Mouse (Mus musculus) embryonic facial prominence, embryonic 11.5 days (tissue): Measurements from ENCODE around the gene Gm7714. TPM values are rescaled to one million over a fixed set of nuclear protein-coding genes. Genes with fewer than 3 reads are reported as not detected.
"Not testable (repeated sequence)": the region's sequence is repeated elsewhere in the genome, so short reads cannot be mapped to it uniquely, and the experiment has no call there.

Source experiments
- ATAC-seq: fragments of 200-750 bp; cut with Nextera tagmentation; replicated peaks from 2 replicates; pipeline ENCODE4 v1.8.0; 2017; ENCODE audit warnings: low read depth; ENCODE audit not compliant: insufficient number of reproducible peaks, low FRiP score, low TSS enrichment
- DNase-seq: peaks from one replicate; pipeline ENCODE4 v3.0.0-alpha.2; 2015; ENCODE audit warnings: low spot score
- H3K27ac ChIP-seq: fragments of 300-500 bp; sonication (generic); replicated peaks from 2 replicates; pipeline ENCODE4 v1.5.1; 2014; ENCODE audit warnings: mild to moderate bottlenecking, low read depth, low read length, control low read depth
- H3K27me3 ChIP-seq: fragments of 300-500 bp; sonication (generic); 2 replicates; pipeline ENCODE4 v1.6.1; 2014; ENCODE audit warnings: mild to moderate bottlenecking, low read length, moderate library complexity, mixed read lengths; ENCODE audit not compliant: control insufficient read depth, insufficient read depth
- H3K36me3 ChIP-seq: fragments of 300-500 bp; sonication (generic); replicated peaks from 2 replicates; pipeline ENCODE4 v1.6.1; 2014; ENCODE audit warnings: low read depth, mild to moderate bottlenecking, low read length, moderate library complexity, mixed read lengths; ENCODE audit not compliant: control insufficient read depth, insufficient read depth
- H3K4me1 ChIP-seq: fragments of 300-500 bp; sonication (generic); 2 replicates; pipeline ENCODE4 v1.6.1; 2014; ENCODE audit warnings: low read length, mixed read lengths; ENCODE audit not compliant: control insufficient read depth, insufficient read depth
- H3K4me2 ChIP-seq: fragments of 300-500 bp; sonication (generic); 2 replicates; pipeline ENCODE4 v1.6.1; 2014; ENCODE audit warnings: low read depth, mild to moderate bottlenecking, control low read depth, low read length, moderate library complexity
- H3K4me3 ChIP-seq: fragments of 300-500 bp; sonication (generic); 2 replicates; pipeline ENCODE4 v1.5.1; 2014; ENCODE audit warnings: low read depth, low read length, control low read depth
- H3K9ac ChIP-seq: fragments of 300-500 bp; sonication (generic); replicated peaks from 2 replicates; pipeline ENCODE4 v1.6.1; 2014; ENCODE audit warnings: mild to moderate bottlenecking, control low read depth, low read length
- H3K9me3 ChIP-seq: fragments of 300-500 bp; sonication (generic); replicated peaks from 2 replicates; pipeline ENCODE4 v1.6.1; 2016; ENCODE audit warnings: mild to moderate bottlenecking, low read length, inconsistent platforms, mixed read lengths; ENCODE audit not compliant: control insufficient read depth
- WGBS: fragments of 180-500 bp; shearing (Covaris S2); extraction: QIAGEN DNeasy Blood & Tissue Kit; methylation state at CpG from one replicate; pipeline ENCODE4 v1.1.7; 2014; 5-methylcytosine and 5-hydroxymethylcytosine counted together
- polyA plus RNA-seq: library from polyadenylated mRNA; unstranded; fragments of >200 nt; fragmentation: Nextera tagmentation; extraction: Ambion mirVana; gene quantifications from 2 replicates; pipeline ENCODE4 v1.2.1, GENCODE M21; 2014

Gm7714 gene
- not detected in 2 replicates for polyA plus RNA-seq

DNA sequence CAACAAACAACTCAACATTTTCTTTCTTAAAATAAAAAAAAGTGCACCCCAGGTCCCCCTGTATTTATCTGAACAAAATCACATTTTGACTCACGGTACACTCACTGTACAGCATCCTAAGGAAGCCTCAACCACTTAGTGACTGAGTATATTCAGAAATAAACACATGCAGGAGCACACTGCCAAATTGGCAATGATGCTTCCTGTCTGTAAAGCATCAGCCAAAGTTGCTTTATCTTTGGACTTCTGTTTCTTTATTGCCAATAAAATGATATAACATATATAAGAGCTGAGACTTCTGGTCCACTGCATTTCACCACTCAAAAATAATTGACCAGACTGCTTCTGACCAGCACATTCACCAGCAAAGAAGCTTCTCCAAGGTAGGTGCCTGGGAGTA is at the start of gene Gm7714:
Gm7714 (plus strand) TSS at position 301 of the 400 bp plus-strand sequence.
- 82% methylated on average over 1 of the region's 1 CpGs for WGBS
- no peak within 1 kb of the TSS for H3K9ac ChIP-seq

DNA sequence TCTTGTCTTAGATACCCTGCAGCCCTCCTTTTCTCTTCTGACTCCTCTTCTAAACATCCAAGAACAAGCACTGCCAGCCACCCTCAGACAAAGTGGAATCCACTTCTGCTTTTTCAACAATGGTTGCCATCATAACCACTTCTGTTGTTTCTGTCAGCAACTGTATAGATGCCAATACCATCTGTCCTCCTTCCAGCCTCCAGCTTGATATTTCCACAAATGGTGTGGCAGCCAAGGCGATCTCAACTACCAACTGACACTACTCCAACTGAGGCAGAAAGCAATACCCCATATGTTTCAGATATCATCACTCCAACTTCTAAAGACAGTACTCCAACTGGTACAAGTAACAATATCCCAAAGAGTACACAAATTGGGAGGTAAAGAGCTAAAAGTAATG is 12.2 kb upstream of the Gm7714 start:
- ATAC-seq (no peak), DNase-seq (no peak)
- no peak overlapping the region for H3K4me2 ChIP-seq
- no peaks in the 10 kb centered on the region for H3K4me1 ChIP-seq
- H3K27ac ChIP-seq: no peak overlapping the region
- H3K27me3 ChIP-seq: no peaks in the 10 kb centered on the region
- 89% methylated on average over 1 of the region's 1 CpGs for WGBS
- no peak overlapping the region for H3K9ac ChIP-seq
- no peaks in the 10 kb centered on the region for H3K36me3 ChIP-seq
- H3K4me3 ChIP-seq: no peak overlapping the region
- H3K9me3 ChIP-seq: no peaks in the 10 kb centered on the region

More for the DNA sequence above, at the start of gene Gm7714:
- H3K27ac ChIP-seq: no peak within 1 kb of the TSS
- H3K36me3 ChIP-seq: no peaks in the 10 kb centered on the region
- H3K4me3 ChIP-seq: no peak within 1 kb of the TSS
- H3K4me2 ChIP-seq: no peak within 1 kb of the TSS
- DNase-seq (no peak), ATAC-seq (no peak)
- no peaks in the 10 kb centered on the region for H3K4me1 ChIP-seq
- H3K27me3 ChIP-seq: no peaks in the 10 kb centered on the region
- no peaks in the 10 kb centered on the region for H3K9me3 ChIP-seq

DNA sequence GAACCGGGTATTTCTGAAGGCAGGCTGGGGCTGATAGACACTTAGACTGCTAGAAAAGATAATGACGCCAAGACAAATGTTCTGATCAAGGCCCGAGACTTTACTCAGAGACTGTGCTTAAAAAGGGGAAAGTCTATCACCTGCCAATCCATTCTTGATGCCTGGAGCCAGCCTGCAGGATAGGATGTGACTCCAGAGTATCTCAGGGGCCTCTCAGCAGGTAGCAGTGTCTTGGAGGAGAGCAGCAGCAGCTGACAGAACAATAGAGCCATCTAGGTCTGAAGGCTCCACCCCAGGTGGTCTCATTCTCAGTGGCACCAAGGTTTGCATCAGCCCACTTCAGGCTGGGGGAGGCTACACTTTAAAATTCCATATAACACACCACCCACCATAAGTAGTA is 42.6 kb downstream of the Gm7714 start:
- H3K27ac ChIP-seq, H3K9me3 ChIP-seq, H3K4me3 ChIP-seq, H3K4me1 ChIP-seq, ATAC-seq, H3K36me3 ChIP-seq, H3K27me3 ChIP-seq, H3K4me2 ChIP-seq, H3K9ac ChIP-seq, DNase-seq: not testable (repeated sequence)
- 59% methylated on average over 3 of the region's 3 CpGs for WGBS

DNA sequence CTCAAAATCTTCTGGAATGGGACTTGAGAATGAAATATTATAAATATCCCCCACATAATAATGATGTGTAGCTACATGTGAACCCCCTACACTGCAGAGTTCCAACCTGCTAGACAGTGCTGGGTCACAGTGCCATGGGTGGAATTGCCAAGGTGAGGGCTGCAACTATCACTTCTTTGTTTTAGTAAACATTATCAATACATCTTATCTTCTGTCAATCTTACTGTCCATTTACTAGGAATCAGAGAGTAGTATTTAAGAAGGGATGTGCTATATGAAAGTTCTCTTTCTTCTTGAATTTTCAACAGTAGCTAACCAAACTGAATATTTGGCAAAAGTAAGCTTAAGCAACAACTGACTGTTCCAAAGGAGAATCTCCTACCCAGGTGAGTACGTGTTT is 48.3 kb downstream of the Gm7714 start, which contains the start of gene Prol1:
Prol1 (plus strand) TSS at position 301 of the 400 bp plus-strand sequence.
- Histone ChIP-seq H3K27ac (no peak within 1 kb of the TSS), H3K4me3 (no peak within 1 kb of the TSS), H3K4me2 (no peak within 1 kb of the TSS), H3K9ac (no peak within 1 kb of the TSS), H3K36me3 (no peaks in the 10 kb centered on the region), H3K27me3 (no peaks in the 10 kb centered on the region), H3K4me1 (no peaks in the 10 kb centered on the region), H3K9me3 (no peaks in the 10 kb centered on the region)
- ATAC-seq (no peak), DNase-seq (no peak)
- 92% methylated on average over 1 of the region's 1 CpGs for WGBS

Other genes with a start within 250 kb of the Gm7714 start
- not detected in 2 replicates for gene Smr2, start 182.4 kb upstream of the Gm7714 start, polyA plus RNA-seq
- gene Gm11116, start 157.4 kb upstream of the Gm7714 start, polyA plus RNA-seq: not detected in 2 replicates
- not detected in 2 replicates for gene Gm11115, start 114.8 kb upstream of the Gm7714 start, polyA plus RNA-seq
- not detected in 2 replicates for gene Prol1, start 48.4 kb downstream of the Gm7714 start, polyA plus RNA-seq
- gene Amtn, start 107.2 kb downstream of the Gm7714 start, polyA plus RNA-seq: not detected in 2 replicates
- gene Ambn, start 187.1 kb downstream of the Gm7714 start, polyA plus RNA-seq: 0.70 and 0.94 TPM in 2 replicates
- not detected in 2 replicates for gene Enam, start 219.1 kb downstream of the Gm7714 start, polyA plus RNA-seq